Mouse (Mus musculus) left cerebral cortex, postnatal 25 days (tissue): ENCODE data around the gene Raver2. TPM values are rescaled to one million over a fixed set of nuclear protein-coding genes. Genes with fewer than 3 reads are reported as not detected.
"Not testable (repeated sequence)": the region's sequence is repeated elsewhere in the genome, so short reads cannot be mapped to it uniquely, and the experiment has no call there.

Experiments used
- DNase-seq, 2 experiments: peaks; one replicate each; pipeline ENCODE4 v3.0.0; 2022; ENCODE audit warnings: low spot score in 2 of 2, mixed read lengths in 1 of 2
- intact Hi-C: fragments of 180-260 bp; cut with DNase I; formaldehyde crosslinking; loops from one replicate; pipeline ENCODE4 v1.15.1; 2025
- total RNA-seq, 2 experiments: library from RNA; stranded (reverse); gene quantifications; 2 replicates each; pipeline ENCODE4 v1.2.3; 2021

Gene Raver2
- total RNA-seq, 2 experiments from 2014 or later, result 19.5 to 21.9 TPM

DNA sequence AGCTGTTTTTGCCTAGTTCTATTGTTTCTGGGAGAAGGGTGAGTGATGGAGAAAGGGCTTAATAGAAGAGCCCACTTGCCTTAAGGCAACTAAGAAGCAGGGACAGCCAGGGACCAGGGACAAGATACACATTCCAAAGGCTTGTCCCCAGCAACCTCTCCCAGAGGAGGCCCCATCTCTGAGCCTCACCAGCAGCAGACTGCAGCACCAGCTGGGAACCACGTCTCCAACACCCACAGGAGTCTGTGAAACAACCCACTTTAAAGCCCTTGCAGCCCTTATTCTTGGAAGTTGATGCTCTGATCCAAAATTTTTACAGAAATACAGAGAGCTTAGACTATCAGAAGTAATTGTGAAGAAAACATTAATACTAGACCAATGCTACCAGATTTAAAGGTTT lies 18.9 kb downstream of the Raver2 start:
- peak; percentile 23 to 81 for DNase-seq
- intact Hi-C loops, result no loop called here

- DNase-seq, intact Hi-C loops: not testable (repeated sequence)
Observed at GRCm38 (mm10) chr4:101090630-101091029, 21.8 kb downstream of the Raver2 start.

DNA sequence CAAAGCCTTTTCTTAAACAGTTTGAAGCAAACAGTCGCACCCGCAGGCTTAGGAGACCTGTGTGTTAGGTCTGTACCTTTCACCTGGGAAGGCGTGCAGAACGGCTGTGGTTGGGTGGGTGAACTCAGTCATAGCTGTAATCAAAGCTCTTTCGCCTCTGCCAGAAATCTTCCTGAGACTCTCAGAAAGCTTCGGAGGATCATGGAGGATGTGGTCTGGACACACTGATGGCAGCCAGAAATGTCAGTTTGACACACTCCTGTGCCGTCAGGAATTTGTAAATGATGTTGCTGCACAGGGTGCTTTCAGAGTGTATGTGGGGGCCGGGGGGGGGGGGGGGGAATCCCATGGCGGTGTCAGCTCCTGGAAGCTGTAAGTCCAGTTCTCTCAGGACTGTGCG lies 24.5 kb downstream of the Raver2 start:
- intact Hi-C loops, result no loop called here
- DNase-seq, result no peak

DNA sequence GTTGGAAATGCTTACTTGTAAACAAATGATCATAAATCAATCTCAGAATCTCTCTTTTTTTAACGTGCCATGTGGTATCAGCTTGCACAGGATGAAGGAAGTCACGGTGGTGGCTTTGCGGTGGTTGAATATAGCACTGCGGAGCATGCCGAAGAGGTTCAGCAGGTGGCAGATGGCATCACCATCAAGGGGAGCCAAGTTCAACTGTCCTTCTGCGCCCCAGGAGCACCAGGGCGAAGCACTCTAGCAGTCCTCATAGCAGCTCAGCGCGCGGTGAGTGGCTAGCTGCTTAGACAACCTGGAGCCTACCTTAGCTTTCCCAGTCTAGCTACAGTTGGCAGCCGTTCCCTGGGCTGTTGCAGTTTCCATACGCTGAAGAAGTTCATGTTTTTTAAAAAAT lies 38.3 kb downstream of the Raver2 start:
- no peak for DNase-seq
- intact Hi-C loops, result no loop called here

GRCm38 (mm10) chr4:101121002-101121401 lies 52.2 kb downstream of the Raver2 start:
- DNase-seq, result no peak
- intact Hi-C loops, result no loop called here

DNA sequence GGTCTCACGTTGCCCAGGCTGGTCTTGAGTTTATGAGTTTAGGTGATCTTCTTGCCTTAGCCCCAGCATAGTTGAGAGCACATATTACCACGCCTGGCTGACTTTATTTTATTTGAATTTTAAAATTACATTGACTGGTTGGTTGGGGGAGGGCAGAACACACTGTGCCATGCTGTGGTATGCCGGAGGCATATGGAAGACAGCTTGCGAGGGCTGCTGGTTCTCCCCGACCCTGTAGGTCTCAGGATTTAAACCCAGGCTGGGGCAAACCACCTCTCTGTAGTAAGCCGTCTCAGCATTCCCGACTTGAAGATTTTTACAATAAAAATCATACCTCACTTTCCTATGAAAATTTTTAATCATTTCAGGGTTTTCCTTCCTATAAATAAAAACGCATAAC lies 66.2 kb downstream of the Raver2 start:
- no peak for DNase-seq
- intact Hi-C loops, result no loop called here

- DNase-seq, result no peak
- intact Hi-C loops, result no loop called here
Observed at GRCm38 (mm10) chr4:101135909-101136308, 67.1 kb downstream of the Raver2 start.

DNA sequence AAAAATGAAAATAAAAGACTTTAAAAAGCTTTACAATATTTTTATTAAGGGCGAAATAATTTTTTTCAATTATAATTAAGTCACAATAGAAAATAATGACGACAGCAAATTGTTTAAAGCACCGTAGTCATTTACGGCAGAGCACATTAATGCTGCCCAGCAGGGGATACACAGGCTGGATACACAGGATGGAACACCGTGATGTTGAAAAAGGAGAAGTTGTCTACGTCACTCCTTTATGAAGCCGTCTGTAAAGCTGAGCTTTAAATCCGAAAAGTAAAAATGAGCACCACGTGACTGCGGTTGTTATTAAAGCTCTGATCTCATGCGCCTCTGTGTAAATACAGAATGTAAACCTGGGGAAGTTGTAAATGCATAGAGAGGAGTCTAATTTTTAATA lies 69.2 kb downstream of the Raver2 start:
- no peak for DNase-seq
- intact Hi-C loops, result no loop called here

GRCm38 (mm10) chr4:101141768-101142167 lies 73.0 kb downstream of the Raver2 start:
- no peak for DNase-seq
- intact Hi-C loops, result no loop called here

DNA sequence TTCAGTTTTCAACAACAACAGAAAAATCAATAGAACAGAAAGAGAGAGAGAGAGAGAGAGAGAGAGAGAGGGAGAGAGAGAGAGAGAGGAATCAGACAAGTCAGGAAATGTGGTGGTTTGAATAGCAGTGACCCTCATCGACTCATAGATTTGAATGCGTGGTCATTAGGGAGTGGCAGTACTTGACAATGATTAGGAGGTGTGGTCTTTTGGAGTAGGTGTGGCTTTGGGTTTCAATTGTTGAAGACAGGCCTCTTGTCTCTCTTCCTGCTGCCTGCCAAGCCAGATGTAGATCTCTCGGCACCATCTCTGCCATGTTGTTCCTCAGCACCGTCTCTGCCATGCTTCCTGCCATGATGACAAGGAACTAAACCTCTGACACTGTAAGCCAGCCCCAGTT lies 75.1 kb downstream of the Raver2 start:
- intact Hi-C loops, result no loop called here
- DNase-seq, result no peak

- DNase-seq, result no peak
- intact Hi-C loops, result no loop called here
Observed at GRCm38 (mm10) chr4:101144361-101144760, 75.6 kb downstream of the Raver2 start.

- intact Hi-C loops, result loop anchor here (5.0 kb wide), 1 partner anchor 417 kb away; no protein-coding TSS in a partner anchor
- no peak for DNase-seq
Observed at GRCm38 (mm10) chr4:101144790-101145189, 76.0 kb downstream of the Raver2 start.

- intact Hi-C loops, result loop anchor here (1.0 to 5.0 kb wide), 3 partner anchors 148 to 558 kb away; no protein-coding TSS in a partner anchor
- peak; percentile 80 to 88 for DNase-seq
Observed at GRCm38 (mm10) chr4:101146047-101146745, 77.4 kb downstream of the Raver2 start.

DNA sequence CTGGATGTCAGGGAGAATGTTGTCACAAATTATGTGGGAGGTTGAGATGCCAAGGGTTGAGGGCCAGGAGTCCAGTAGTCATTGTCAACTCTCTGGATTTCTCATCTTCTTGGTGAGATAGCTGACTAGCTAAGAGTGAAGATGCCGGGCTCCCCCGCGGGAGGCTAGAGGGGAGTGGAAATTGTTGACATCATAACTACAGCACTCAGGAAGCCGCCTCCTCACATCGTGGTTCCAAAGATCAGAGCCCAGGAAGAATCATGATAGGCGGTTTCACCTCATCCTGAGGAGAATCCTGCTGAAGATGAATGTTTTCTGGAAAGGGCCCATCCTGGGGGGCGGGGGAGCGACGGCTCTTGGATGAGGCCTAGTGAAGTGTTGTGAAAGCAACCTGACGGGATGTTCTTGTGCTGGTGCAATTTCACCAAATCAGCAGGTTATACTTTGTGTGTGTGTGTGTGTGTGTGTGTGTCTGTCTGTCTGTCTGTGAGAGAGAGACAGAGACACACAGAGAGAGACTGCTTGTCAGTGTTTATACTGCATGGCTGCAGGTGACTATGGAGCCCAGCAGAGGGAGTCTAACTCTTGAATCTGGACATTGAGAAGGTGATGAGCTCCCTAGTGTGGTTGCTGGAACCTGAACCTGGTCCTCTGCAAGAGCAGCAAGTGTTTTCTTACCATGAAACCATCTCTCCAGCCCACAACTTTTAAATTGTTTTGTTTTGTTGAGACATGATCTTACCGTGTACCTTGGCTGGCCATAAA lies 78.3 kb downstream of the Raver2 start:
- DNase-seq, result peak in 1 of 2 experiments; percentile 28
- intact Hi-C loops, result loop anchor here (1.0 to 5.0 kb wide), 3 partner anchors 149 to 559 kb away; no protein-coding TSS in a partner anchor

DNA sequence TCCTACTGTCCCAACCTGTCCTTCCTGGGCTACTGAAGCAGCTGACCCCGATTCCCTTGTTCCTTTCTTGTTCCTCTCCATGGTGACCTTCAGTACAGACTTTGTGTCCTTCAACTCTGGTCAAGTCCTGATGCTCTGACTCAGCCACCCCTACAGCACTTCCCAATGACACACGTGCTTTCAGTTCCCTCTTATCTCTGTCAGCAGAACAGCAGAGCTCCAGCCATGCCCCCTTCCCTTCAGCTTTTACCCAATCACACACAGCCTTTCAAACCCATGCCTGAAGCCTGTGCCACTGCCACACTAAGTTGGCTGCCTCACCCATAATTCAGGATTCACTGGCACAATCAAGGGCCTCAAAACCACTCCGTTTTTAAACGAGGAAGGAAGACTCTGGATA lies 86.8 kb downstream of the Raver2 start:
- no peak for DNase-seq
- intact Hi-C loops, result no loop called here

- intact Hi-C loops, result no loop called here
- DNase-seq, result no peak
Observed at GRCm38 (mm10) chr4:101157476-101157875, 88.7 kb downstream of the Raver2 start.

- peak; percentile 49 to 94 for DNase-seq
- intact Hi-C loops, result no loop called here
Observed at GRCm38 (mm10) chr4:101158282-101158681, 89.5 kb downstream of the Raver2 start.

GRCm38 (mm10) chr4:101159191-101159764 lies 90.5 kb downstream of the Raver2 start:
- peak in 1 of 2 experiments; percentile 75 for DNase-seq
- intact Hi-C loops, result no loop called here

DNA sequence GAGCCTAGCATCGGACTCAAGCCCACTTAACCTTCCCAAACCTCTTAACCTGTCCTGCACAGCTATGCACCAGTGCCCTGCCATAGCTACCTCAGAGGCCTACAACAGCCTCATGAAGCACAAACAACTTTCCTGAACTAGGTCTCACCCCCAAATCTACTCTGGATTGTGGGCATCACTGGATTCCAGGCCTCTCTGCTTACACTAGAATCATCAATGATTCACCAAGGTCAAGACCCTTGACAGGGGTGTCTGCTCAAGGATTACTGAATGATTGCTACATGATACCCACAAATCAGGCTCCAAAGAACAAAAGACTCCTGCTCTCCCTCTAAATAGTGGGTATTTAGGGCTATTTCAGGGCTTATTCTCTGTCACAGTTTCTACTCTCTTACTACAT lies 92.0 kb downstream of the Raver2 start:
- no peak for DNase-seq
- intact Hi-C loops, result no loop called here

DNA sequence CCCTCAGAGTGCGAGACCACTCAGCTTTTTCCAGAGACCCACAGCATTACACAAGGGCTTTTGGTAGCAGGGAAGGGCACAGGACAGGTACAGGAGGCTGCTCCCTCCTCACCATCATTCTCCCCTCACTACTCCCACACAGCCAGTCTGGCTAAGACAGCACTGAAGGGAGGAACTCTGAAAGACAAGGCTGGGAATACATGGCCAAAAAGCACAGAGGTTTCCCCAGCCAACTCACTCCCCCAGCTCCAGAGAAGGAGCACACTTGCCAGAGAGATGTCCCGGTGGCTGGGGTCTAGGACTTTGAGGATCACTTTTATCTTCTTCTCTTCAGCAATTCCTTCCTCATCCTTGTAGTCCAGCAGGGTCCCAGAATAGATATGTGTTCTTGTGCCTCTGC lies 95.4 kb downstream of the Raver2 start:
- peak in 1 of 2 experiments; percentile 36 for DNase-seq
- intact Hi-C loops, result loop anchor here (2.0 kb wide), 1 partner anchor 101 kb away; the partner anchor contains the start of gene Jak1
